Mouse (Mus musculus): ENCODE data around the gene Fanci. TPM values are rescaled to one million over a fixed set of nuclear protein-coding genes. Genes with fewer than 3 reads are reported as not detected.

The Fanci gene
- polyA plus RNA-seq, 1 experiment from 2014 or later: 11.9 TPM

DNA sequence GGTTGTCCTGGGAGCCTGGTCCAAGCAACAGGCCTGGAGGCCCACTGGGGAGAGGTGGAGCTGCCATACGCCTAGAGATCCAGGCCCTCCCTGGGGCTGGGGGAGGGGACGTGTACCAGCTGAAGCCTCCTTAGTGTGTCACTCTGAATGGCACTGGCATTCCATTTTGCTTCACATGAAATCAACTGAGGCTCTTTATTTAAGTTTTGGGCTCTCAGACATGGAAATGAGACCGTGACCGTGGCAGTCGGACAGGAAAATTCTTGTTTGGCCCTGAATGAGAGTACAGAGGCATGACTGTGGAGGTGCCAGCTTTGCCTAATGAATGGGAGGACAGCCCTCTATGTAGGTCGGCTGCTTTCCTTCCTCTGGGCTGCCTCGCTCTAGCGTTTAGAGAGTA is 29.5 kb upstream of the Fanci start:
- Histone ChIP-seq H3K4me1 (ENCODE audit: insufficient read depth, low read length) (0 out of 2 replicates have a peak, but pooled peaks cover 2% of the 10 kb centered on the region), H3K9ac (replicated peaks; ENCODE audit: low read length) (0 out of 2 replicates have a peak overlapping the region, but pooled peaks have one; percentile 20), H3K27me3 (ENCODE audit: insufficient read depth, low read length) (no peaks in the 10 kb centered on the region), H3K36me3 (ENCODE audit: insufficient read depth, low read length) (peaks cover 24% of the 10 kb centered on the region), H3K9me3 (ENCODE audit: low read length) (no peaks in the 10 kb centered on the region), H3K4me2 (replicated peaks; ENCODE audit: low read depth, low read length) (no peak overlapping the region), H3K4me3 (ENCODE audit: low read length) (no peak overlapping the region), H3K27ac (ENCODE audit: low read length) (no peak overlapping the region)
- ATAC-seq (ENCODE audit: low FRiP score, low TSS enrichment): no peak
- 63% methylated on average over 8 of the region's 8 CpGs for WGBS

DNA sequence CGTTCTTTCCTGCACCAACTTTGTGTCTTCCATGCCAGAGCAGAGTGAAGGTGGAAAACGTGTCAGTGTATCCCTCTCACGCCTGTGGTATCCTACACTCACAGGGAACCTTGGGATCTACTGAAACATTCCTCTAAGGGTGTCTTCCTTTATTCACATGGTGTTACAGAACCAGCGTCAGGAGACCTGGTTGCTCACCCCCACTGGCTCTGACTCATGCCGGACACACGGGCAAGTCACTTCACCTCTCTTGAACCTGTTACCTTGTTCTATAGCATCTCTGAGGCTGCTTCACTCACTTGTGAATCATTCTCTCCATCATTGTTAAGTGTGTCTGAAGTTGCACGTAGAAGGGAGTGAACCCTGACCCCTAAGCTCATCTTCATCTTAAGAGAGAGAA is 28.9 kb upstream of the Fanci start:
- H3K27ac ChIP-seq (ENCODE audit: low read length): no peak overlapping the region

DNA sequence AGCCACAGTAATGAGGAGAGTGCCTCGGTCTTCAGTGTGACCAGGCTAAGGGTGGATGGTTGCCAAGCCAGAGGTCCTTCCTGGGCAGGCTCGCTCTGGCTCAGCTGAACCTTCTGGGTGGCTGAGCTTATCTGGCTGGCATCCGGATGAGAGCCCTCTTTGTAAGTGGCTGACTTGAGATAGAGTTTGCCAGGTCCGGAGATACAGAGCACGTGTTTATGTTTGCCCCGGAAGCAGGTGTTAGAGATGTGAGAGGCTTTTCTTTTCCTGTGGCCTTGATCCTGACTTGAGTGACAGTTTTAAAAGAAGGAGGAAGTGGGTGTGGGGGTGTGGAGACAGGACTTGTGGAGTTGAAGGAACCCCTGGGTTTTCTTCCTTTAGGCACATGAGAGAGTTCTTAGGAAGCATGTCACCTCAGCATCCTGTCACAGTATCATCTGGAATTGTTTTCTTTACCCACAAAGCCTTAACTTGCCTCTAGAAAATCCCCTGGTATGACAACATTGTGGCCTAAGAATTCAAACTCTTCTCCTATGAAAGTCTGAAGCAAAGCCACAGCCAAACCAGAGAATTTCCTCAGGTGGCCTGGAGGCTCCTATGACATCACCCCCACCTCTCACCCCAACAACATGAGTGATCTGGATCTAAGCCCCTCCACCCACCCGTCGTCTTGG is 28.2 kb upstream of the Fanci start:
- 47% methylated on average over 8 of the region's 8 CpGs for WGBS
- Histone ChIP-seq H3K9me3 (ENCODE audit: low read length) (no peaks in the 10 kb centered on the region), H3K27ac (ENCODE audit: low read length) (no peak overlapping the region), H3K4me2 (replicated peaks; ENCODE audit: low read depth, low read length) (no peak overlapping the region), H3K4me1 (ENCODE audit: insufficient read depth, low read length) (0 out of 2 replicates have a peak, but pooled peaks cover 2% of the 10 kb centered on the region), H3K36me3 (ENCODE audit: insufficient read depth, low read length) (peaks cover 19% of the 10 kb centered on the region), H3K9ac (replicated peaks; ENCODE audit: low read length) (no peak overlapping the region), H3K27me3 (ENCODE audit: insufficient read depth, low read length) (no peaks in the 10 kb centered on the region), H3K4me3 (ENCODE audit: low read length) (no peak overlapping the region)
- peak; percentile 56; the same call in 1 of the 2 replicates for ATAC-seq (ENCODE audit: low FRiP score, low TSS enrichment)

More for the DNA sequence above, 28.9 kb upstream of the Fanci start:
- no peak for ATAC-seq (ENCODE audit: low FRiP score, low TSS enrichment)
- no peaks in the 10 kb centered on the region for H3K9me3 ChIP-seq (ENCODE audit: low read length)
- no peak overlapping the region for H3K9ac ChIP-seq (replicated peaks; ENCODE audit: low read length)
- H3K4me2 ChIP-seq (replicated peaks; ENCODE audit: low read depth, low read length): no peak overlapping the region
- H3K36me3 ChIP-seq (ENCODE audit: insufficient read depth, low read length): peaks cover 24% of the 10 kb centered on the region
- H3K27me3 ChIP-seq (ENCODE audit: insufficient read depth, low read length): no peaks in the 10 kb centered on the region
- 85% methylated on average over 7 of the region's 7 CpGs for WGBS
- H3K4me1 ChIP-seq (ENCODE audit: insufficient read depth, low read length): 0 out of 2 replicates have a peak, but pooled peaks cover 2% of the 10 kb centered on the region
- H3K4me3 ChIP-seq (ENCODE audit: low read length): no peak overlapping the region

DNA sequence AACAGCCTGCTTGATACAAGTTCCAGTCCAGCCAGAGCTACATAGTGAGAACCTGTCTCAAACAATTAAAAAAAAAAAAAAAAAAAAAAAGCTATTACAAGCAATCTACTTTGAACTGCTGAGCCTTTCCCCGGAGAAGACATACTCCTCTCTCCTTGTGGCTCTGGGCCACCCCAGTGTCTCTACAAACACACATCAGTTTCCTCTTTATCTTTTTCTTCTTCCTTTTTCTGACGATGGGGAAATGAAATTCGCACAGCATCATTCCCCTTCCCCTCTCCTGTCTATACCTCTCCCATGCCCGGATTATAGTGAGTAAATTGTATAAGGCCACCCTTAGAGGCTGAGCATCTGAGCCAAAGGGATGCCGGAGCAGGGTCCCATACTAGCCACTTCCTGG is 23.1 kb upstream of the Fanci start:
- Histone ChIP-seq H3K36me3 (ENCODE audit: insufficient read depth, low read length) (0 out of 2 replicates have a peak, but pooled peaks cover 2% of the 10 kb centered on the region), H3K27me3 (ENCODE audit: insufficient read depth, low read length) (no peaks in the 10 kb centered on the region), H3K27ac (ENCODE audit: low read length) (no peak overlapping the region), H3K4me2 (replicated peaks; ENCODE audit: low read depth, low read length) (no peak overlapping the region), H3K9me3 (ENCODE audit: low read length) (no peaks in the 10 kb centered on the region), H3K4me3 (ENCODE audit: low read length) (no peak overlapping the region), H3K4me1 (ENCODE audit: insufficient read depth, low read length) (no peaks in the 10 kb centered on the region), H3K9ac (replicated peaks; ENCODE audit: low read length) (no peak overlapping the region)
- ATAC-seq (ENCODE audit: low FRiP score, low TSS enrichment): no peak
- WGBS: 82% methylated on average over 5 of the region's 5 CpGs

DNA sequence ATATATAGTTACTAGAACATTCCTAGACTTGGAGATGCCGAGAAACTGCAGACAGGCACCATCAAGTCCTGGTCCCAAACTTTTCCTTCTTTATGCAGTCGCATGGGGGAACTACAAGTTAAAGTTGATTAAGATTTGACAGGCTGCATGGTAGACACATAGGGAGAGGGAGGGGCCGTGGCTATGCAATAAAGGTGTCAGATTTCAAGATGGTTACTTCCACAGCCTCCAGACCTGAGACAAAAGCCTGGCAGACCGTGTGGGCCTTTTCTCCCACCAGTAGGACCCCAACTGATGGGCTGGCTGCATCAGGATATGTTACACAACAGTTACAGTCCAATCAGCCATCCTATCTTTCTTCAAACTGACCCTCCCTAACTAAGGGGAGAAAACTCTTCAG is 22.3 kb upstream of the Fanci start:
- Histone ChIP-seq H3K36me3 (ENCODE audit: insufficient read depth, low read length) (0 out of 2 replicates have a peak, but pooled peaks cover 2% of the 10 kb centered on the region), H3K4me2 (replicated peaks; ENCODE audit: low read depth, low read length) (no peak overlapping the region), H3K27me3 (ENCODE audit: insufficient read depth, low read length) (no peaks in the 10 kb centered on the region), H3K4me1 (ENCODE audit: insufficient read depth, low read length) (no peaks in the 10 kb centered on the region), H3K9me3 (ENCODE audit: low read length) (no peaks in the 10 kb centered on the region), H3K4me3 (ENCODE audit: low read length) (no peak overlapping the region), H3K27ac (ENCODE audit: low read length) (no peak overlapping the region), H3K9ac (replicated peaks; ENCODE audit: low read length) (no peak overlapping the region)
- WGBS: 30% methylated on average over 4 of the region's 4 CpGs
- no peak for ATAC-seq (ENCODE audit: low FRiP score, low TSS enrichment)

DNA sequence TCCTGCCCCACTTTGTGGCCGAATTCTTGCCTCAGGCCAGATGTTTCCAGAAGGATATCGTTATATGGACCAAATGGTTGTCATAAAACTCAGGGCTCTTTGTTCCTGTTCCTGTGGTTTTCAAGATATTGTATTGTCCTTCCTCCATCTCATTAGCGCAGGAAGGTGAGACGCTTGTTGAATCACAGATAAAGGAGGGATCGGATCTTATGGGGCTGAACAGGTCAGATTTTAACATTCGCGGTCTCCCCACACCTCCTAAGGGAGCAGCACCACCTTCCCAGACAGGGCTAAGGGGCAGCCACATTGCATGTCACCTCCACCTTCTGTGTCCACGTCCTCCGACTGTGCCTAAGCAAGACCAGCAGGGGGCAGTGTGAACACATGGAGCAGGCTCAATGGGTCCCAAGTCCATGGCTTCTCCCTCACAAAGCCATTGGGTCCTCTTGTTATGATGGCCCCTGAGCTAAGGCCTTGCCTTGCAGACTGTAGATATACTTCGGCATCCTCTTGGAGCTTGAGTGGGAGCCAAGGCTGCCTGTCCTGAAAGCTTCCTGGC is 20.3 kb upstream of the Fanci start:
- H3K27me3 ChIP-seq (ENCODE audit: insufficient read depth, low read length): no peaks in the 10 kb centered on the region
- 30% methylated on average over 10 of the region's 10 CpGs for WGBS
- no peak overlapping the region for H3K27ac ChIP-seq (ENCODE audit: low read length)
- H3K9me3 ChIP-seq (ENCODE audit: low read length): no peaks in the 10 kb centered on the region
- peak; percentile 83 for ATAC-seq (ENCODE audit: low FRiP score, low TSS enrichment)
- no peak overlapping the region for H3K4me2 ChIP-seq (replicated peaks; ENCODE audit: low read depth, low read length)
- no peaks in the 10 kb centered on the region for H3K36me3 ChIP-seq (ENCODE audit: insufficient read depth, low read length)
- H3K4me1 ChIP-seq (ENCODE audit: insufficient read depth, low read length): peaks cover 6% of the 10 kb centered on the region
- H3K4me3 ChIP-seq (ENCODE audit: low read length): no peak overlapping the region
- H3K9ac ChIP-seq (replicated peaks; ENCODE audit: low read length): no peak overlapping the region

DNA sequence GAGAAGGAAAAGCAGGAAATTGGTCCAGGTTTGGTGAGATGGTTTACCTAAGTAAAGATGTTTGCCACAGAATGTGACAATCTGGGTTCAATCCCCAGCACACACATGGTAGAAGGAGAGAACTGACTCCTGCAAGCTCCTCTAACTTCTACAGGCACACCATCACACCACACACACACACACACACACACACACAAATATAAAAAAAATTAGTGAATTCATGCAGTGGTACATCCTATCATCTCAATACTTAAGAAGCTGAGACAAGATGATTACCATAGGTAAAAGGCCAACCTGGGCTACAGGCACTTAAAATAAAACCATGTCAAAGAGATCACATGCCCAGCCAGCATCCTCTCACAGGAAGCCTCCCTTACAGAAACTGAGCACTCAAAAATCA is 17.7 kb upstream of the Fanci start:
- Histone ChIP-seq H3K27ac (ENCODE audit: low read length) (no peak overlapping the region), H3K4me2 (replicated peaks; ENCODE audit: low read depth, low read length) (no peak overlapping the region), H3K9me3 (ENCODE audit: low read length) (no peaks in the 10 kb centered on the region), H3K27me3 (ENCODE audit: insufficient read depth, low read length) (no peaks in the 10 kb centered on the region), H3K9ac (replicated peaks; ENCODE audit: low read length) (no peak overlapping the region), H3K4me3 (ENCODE audit: low read length) (no peak overlapping the region), H3K4me1 (ENCODE audit: insufficient read depth, low read length) (peaks cover 6% of the 10 kb centered on the region), H3K36me3 (ENCODE audit: insufficient read depth, low read length) (no peaks in the 10 kb centered on the region)
- no peak for ATAC-seq (ENCODE audit: low FRiP score, low TSS enrichment)

DNA sequence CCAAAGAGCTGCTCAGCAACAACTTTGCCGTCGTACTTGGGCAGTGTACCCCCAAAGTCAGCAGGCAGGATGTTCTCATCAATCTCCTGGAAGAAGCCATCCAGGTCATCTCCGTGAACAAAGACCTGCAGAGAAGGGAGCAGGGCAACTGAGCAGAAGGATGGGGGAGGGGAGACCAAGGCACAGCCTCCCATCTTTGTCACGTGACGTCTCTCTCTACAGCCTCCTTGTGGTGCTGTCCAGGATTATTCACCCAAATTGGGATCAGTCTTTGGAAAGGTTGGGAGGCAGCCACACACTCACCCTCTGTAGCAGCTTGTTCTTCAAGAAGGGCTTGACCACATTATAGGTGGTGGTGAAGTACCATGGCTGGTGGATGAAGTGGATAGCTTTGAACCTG is 16.1 kb upstream of the Fanci start:
- Histone ChIP-seq H3K4me3 (ENCODE audit: low read length) (no peak overlapping the region), H3K27ac (ENCODE audit: low read length) (no peak overlapping the region)
- ATAC-seq (ENCODE audit: low FRiP score, low TSS enrichment): no peak

DNA sequence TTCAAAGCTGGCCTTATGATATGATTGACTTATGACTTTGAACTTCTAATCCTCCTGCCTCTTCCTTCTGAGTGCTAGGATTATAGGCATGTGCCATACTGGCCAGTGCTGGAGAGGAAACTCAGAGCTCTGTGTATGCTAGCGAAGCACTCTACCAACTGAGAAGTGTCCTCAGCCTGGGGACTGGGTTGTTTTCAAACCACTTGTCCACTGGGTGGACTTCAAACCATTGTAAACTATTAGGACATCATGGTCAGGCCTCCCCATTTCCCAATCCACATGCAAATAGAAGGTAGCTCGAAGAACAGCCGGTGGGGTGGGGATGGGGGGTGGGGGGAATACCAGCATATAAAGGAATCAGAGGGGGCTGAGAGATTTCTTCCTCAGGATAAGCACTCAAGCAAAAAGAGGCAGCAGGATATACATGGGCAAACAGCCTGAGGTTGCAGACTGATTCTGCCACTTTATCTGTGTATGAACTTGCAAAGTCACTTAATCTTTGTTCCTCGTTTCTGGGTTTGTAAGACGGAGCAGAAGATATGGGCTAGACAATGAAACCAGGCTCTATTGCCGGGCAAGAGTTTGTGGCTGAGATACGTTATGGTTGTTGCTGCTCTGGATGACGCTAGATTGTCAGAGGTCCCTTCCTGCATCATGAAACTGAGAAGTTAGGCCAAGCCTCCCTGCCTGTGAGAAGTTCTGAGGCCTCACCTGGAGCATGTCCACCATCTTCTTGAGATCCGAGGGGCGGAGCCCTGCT is 15.0 kb upstream of the Fanci start:
- Histone ChIP-seq H3K4me2 (replicated peaks; ENCODE audit: low read depth, low read length) (no peak overlapping the region), H3K9ac (replicated peaks; ENCODE audit: low read length) (no peak overlapping the region), H3K27ac (ENCODE audit: low read length) (no peak overlapping the region), H3K36me3 (ENCODE audit: insufficient read depth, low read length) (no peaks in the 10 kb centered on the region), H3K9me3 (ENCODE audit: low read length) (no peaks in the 10 kb centered on the region), H3K27me3 (ENCODE audit: insufficient read depth, low read length) (no peaks in the 10 kb centered on the region), H3K4me1 (ENCODE audit: insufficient read depth, low read length) (peaks cover 6% of the 10 kb centered on the region), H3K4me3 (ENCODE audit: low read length) (no peak overlapping the region)
- ATAC-seq (ENCODE audit: low FRiP score, low TSS enrichment): no peak
- WGBS: 79% methylated on average over 10 of the region's 10 CpGs

More for the DNA sequence above, 16.1 kb upstream of the Fanci start:
- Histone ChIP-seq H3K9ac (replicated peaks; ENCODE audit: low read length) (no peak overlapping the region), H3K9me3 (ENCODE audit: low read length) (no peaks in the 10 kb centered on the region), H3K36me3 (ENCODE audit: insufficient read depth, low read length) (no peaks in the 10 kb centered on the region), H3K4me2 (replicated peaks; ENCODE audit: low read depth, low read length) (no peak overlapping the region), H3K27me3 (ENCODE audit: insufficient read depth, low read length) (no peaks in the 10 kb centered on the region), H3K4me1 (ENCODE audit: insufficient read depth, low read length) (peaks cover 6% of the 10 kb centered on the region)
- WGBS: 63% methylated on average over 5 of the region's 5 CpGs
